Mouse (Mus musculus) liver, adult 2 months (tissue): ENCODE measurements at regions not wholly inside any gene's neighbourhood (a gene's known extent, or its start where the extent isn't known, plus 50 kb on each side); places are given as distances from the start of the nearest gene placed in this dataset.

Experiments used
- CTCF ChIP-seq: fragments of 200-500 bp; IDR thresholded peaks from 2 replicates; pipeline ENCODE4 v1.5.1; 2011; ENCODE audit warnings: low read depth, low read length, control low read depth
- POLR2A ChIP-seq: fragments of 200-500 bp; IDR thresholded peaks from 2 replicates; pipeline ENCODE4 v1.6.1; 2011; ENCODE audit warnings: low read length, control low read depth; ENCODE audit not compliant: insufficient read depth; ENCODE audit errors: extremely low read depth

DNA sequence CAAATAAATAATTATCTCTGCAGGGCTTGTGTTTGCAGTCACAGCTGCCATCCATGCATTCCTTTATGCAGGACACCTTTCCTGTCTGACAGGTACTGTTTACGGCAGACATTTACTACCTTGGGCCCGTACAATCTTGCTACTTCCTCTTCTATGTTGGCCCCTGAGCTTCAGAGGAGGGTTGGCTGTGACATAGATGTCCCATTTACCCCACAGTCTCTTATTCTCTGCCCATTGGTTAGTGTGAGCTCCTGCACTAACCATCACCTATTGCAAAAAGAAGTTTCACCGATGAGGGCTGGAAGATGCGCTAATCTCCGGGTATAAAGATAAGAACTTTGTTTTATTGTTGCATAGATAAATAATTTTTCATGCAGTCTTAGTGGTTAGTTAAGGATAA is 181.1 kb upstream of the Nr5a2 start:
- TF ChIP-seq CTCF (no peak), POLR2A (no peak)
